Mouse (Mus musculus): ENCODE data around the gene Casc1. TPM values are rescaled to one million over a fixed set of nuclear protein-coding genes. Genes with fewer than 3 reads are reported as not detected.

The Casc1 gene
- polyA plus RNA-seq, 1 experiment from 2014 or later = 0.60 TPM

- no peaks in the 10 kb centered on the region for H3K4me1 ChIP-seq
- H3K27ac ChIP-seq = no peak overlapping the region
- ATAC-seq (ENCODE audit: low FRiP score, low read depth) = no peak
- peaks cover 11% of the 10 kb centered on the region for H3K36me3 ChIP-seq
- WGBS = 92% methylated on average over 6 of the region's 6 CpGs
- no peaks in the 10 kb centered on the region for H3K9me3 ChIP-seq
- H3K4me3 ChIP-seq = no peak overlapping the region
- no peak overlapping the region for H3K4me2 ChIP-seq (replicated peaks)
- no peaks in the 10 kb centered on the region for H3K27me3 ChIP-seq (replicated peaks)
- no peak overlapping the region for H3K9ac ChIP-seq
These were observed 24.6 kb upstream of the Casc1 start for GRCm38 (mm10) chr6:145235367-145235766.

- 69% methylated on average over 1 of the region's 1 CpGs for WGBS
- no peak overlapping the region for H3K4me2 ChIP-seq (replicated peaks)
These were observed 23.6 kb upstream of the Casc1 start for GRCm38 (mm10) chr6:145234391-145234790.

GRCm38 (mm10) chr6:145226296-145226695, 15.5 kb upstream of the Casc1 start:
- 96% methylated on average over 3 of the region's 3 CpGs for WGBS

More at GRCm38 (mm10) chr6:145234391-145234790, 23.6 kb upstream of the Casc1 start:
- peaks cover 15% of the 10 kb centered on the region for H3K36me3 ChIP-seq
- no peak overlapping the region for H3K27ac ChIP-seq
- no peak for ATAC-seq (ENCODE audit: low FRiP score, low read depth)
- H3K4me3 ChIP-seq = no peak overlapping the region
- H3K4me1 ChIP-seq = no peaks in the 10 kb centered on the region
- no peaks in the 10 kb centered on the region for H3K9me3 ChIP-seq
- no peaks in the 10 kb centered on the region for H3K27me3 ChIP-seq (replicated peaks)
- H3K9ac ChIP-seq = no peak overlapping the region

GRCm38 (mm10) chr6:145224246-145224645, 13.4 kb upstream of the Casc1 start:
- H3K4me1 ChIP-seq = no peaks in the 10 kb centered on the region
- no peak overlapping the region for H3K9ac ChIP-seq
- 94% methylated on average over 6 of the region's 6 CpGs for WGBS
- H3K4me2 ChIP-seq (replicated peaks) = no peak overlapping the region
- no peak overlapping the region for H3K27ac ChIP-seq
- no peaks in the 10 kb centered on the region for H3K9me3 ChIP-seq
- no peak overlapping the region for H3K4me3 ChIP-seq
- ATAC-seq (ENCODE audit: low FRiP score, low read depth) = no peak
- peaks cover 7% of the 10 kb centered on the region for H3K36me3 ChIP-seq
- no peaks in the 10 kb centered on the region for H3K27me3 ChIP-seq (replicated peaks)

More at GRCm38 (mm10) chr6:145226296-145226695, 15.5 kb upstream of the Casc1 start:
- Histone ChIP-seq H3K4me1 (no peaks in the 10 kb centered on the region), H3K9me3 (no peaks in the 10 kb centered on the region), H3K4me3 (no peak overlapping the region), H3K36me3 (peaks cover 14% of the 10 kb centered on the region), H3K9ac (no peak overlapping the region), H3K4me2 (replicated peaks) (no peak overlapping the region), H3K27ac (no peak overlapping the region), H3K27me3 (replicated peaks) (no peaks in the 10 kb centered on the region)
- no peak for ATAC-seq (ENCODE audit: low FRiP score, low read depth)

GRCm38 (mm10) chr6:145215826-145216225, 5.0 kb upstream of the Casc1 start:
- 96% methylated on average over 3 of the region's 3 CpGs for WGBS
- Histone ChIP-seq H3K27me3 (replicated peaks) (no peaks in the 10 kb centered on the region), H3K36me3 (peaks cover 15% of the 10 kb centered on the region), H3K4me2 (replicated peaks) (no peak overlapping the region), H3K4me3 (no peak overlapping the region), H3K9ac (no peak overlapping the region), H3K27ac (no peak overlapping the region), H3K9me3 (no peaks in the 10 kb centered on the region), H3K4me1 (peaks cover 7% of the 10 kb centered on the region)
- no peak for ATAC-seq (ENCODE audit: low FRiP score, low read depth)

GRCm38 (mm10) chr6:145213916-145214315, 3.1 kb upstream of the Casc1 start:
- ATAC-seq (ENCODE audit: low FRiP score, low read depth) = no peak
- Histone ChIP-seq H3K36me3 (peaks cover 8% of the 10 kb centered on the region), H3K9me3 (no peaks in the 10 kb centered on the region), H3K9ac (no peak overlapping the region), H3K4me3 (no peak overlapping the region), H3K4me1 (peaks cover 11% of the 10 kb centered on the region), H3K27ac (no peak overlapping the region), H3K27me3 (replicated peaks) (no peaks in the 10 kb centered on the region), H3K4me2 (replicated peaks) (no peak overlapping the region)
- WGBS = 77% methylated on average over 2 of the region's 2 CpGs

GRCm38 (mm10) chr6:145211376-145212305, 836 bp upstream of the Casc1 start:
- no peaks in the 10 kb centered on the region for H3K27me3 ChIP-seq (replicated peaks)
- H3K4me3 ChIP-seq = peak overlapping the region; percentile 68
- no peaks in the 10 kb centered on the region for H3K9me3 ChIP-seq
- peak overlapping the region; percentile 84 for H3K9ac ChIP-seq
- H3K4me1 ChIP-seq = peaks cover 11% of the 10 kb centered on the region
- no peaks in the 10 kb centered on the region for H3K36me3 ChIP-seq
- WGBS = 6% methylated on average over 21 of the region's 21 CpGs
- peak overlapping the region; percentile 67 for H3K4me2 ChIP-seq (replicated peaks)
- H3K27ac ChIP-seq = peak overlapping the region; percentile 95
- ATAC-seq (ENCODE audit: low FRiP score, low read depth) = peak; percentile 51

- H3K27me3 ChIP-seq (replicated peaks) = no peaks in the 10 kb centered on the region
- H3K36me3 ChIP-seq = no peaks in the 10 kb centered on the region
- WGBS = 36% methylated on average over 8 of the region's 8 CpGs
- peaks cover 11% of the 10 kb centered on the region for H3K4me1 ChIP-seq
- ATAC-seq (ENCODE audit: low FRiP score, low read depth) = peak; percentile 4; the same call in 1 of the 2 replicates
- peak overlapping the region; percentile 38 for H3K4me3 ChIP-seq
- H3K27ac ChIP-seq = no peak overlapping the region
- no peaks in the 10 kb centered on the region for H3K9me3 ChIP-seq
- H3K4me2 ChIP-seq (replicated peaks) = peak overlapping the region; percentile 67
- no peak overlapping the region for H3K9ac ChIP-seq
These were observed 637 bp downstream of the Casc1 start for GRCm38 (mm10) chr6:145210056-145210680.

GRCm38 (mm10) chr6:145205142-145205541, 5.7 kb downstream of the Casc1 start:
- ATAC-seq (ENCODE audit: low FRiP score, low read depth) = no peak
- Histone ChIP-seq H3K27ac (no peak overlapping the region), H3K4me1 (0 out of 2 replicates have a peak, but pooled peaks cover under 1% of the 10 kb centered on the region), H3K36me3 (no peaks in the 10 kb centered on the region), H3K4me2 (replicated peaks) (no peak overlapping the region), H3K27me3 (replicated peaks) (no peaks in the 10 kb centered on the region), H3K4me3 (no peak overlapping the region), H3K9ac (no peak overlapping the region), H3K9me3 (no peaks in the 10 kb centered on the region)
- 77% methylated on average over 10 of the region's 10 CpGs for WGBS

GRCm38 (mm10) chr6:145204440-145204839, 6.4 kb downstream of the Casc1 start:
- H3K4me2 ChIP-seq (replicated peaks) = no peak overlapping the region
- H3K9ac ChIP-seq = no peak overlapping the region
- no peaks in the 10 kb centered on the region for H3K4me1 ChIP-seq
- WGBS = 94% methylated on average over 6 of the region's 6 CpGs
- no peak for ATAC-seq (ENCODE audit: low FRiP score, low read depth)
- no peak overlapping the region for H3K27ac ChIP-seq
- H3K27me3 ChIP-seq (replicated peaks) = no peaks in the 10 kb centered on the region
- H3K4me3 ChIP-seq = no peak overlapping the region
- no peaks in the 10 kb centered on the region for H3K9me3 ChIP-seq
- no peaks in the 10 kb centered on the region for H3K36me3 ChIP-seq

- 85% methylated on average over 13 of the region's 13 CpGs for WGBS
- no peaks in the 10 kb centered on the region for H3K9me3 ChIP-seq
- no peaks in the 10 kb centered on the region for H3K4me1 ChIP-seq
- no peak overlapping the region for H3K4me3 ChIP-seq
- no peak for ATAC-seq (ENCODE audit: low FRiP score, low read depth)
- H3K27me3 ChIP-seq (replicated peaks) = no peaks in the 10 kb centered on the region
- no peak overlapping the region for H3K27ac ChIP-seq
- H3K9ac ChIP-seq = no peak overlapping the region
- H3K4me2 ChIP-seq (replicated peaks) = no peak overlapping the region
- H3K36me3 ChIP-seq = no peaks in the 10 kb centered on the region
These were observed 8.2 kb downstream of the Casc1 start for GRCm38 (mm10) chr6:145202432-145203125.
